Mouse (Mus musculus) hindbrain, embryonic 15.5 days (tissue): Measurements from ENCODE around the gene 3110082I17Rik. TPM values are rescaled to one million over a fixed set of nuclear protein-coding genes. Genes with fewer than 3 reads are reported as not detected.

Experiments used
- ATAC-seq: fragments of 200-750 bp; cut with Nextera tagmentation; 2 replicates; pipeline ENCODE4 v1.8.0; 2017; ENCODE audit warnings: low read depth, moderate number of reproducible peaks, moderate TSS enrichment; ENCODE audit not compliant: low FRiP score
- H3K27ac ChIP-seq: fragments of 300-500 bp; sonication (generic); replicated peaks from 2 replicates; pipeline ENCODE4 v1.5.1; 2015; ENCODE audit warnings: mild to moderate bottlenecking, inconsistent platforms
- H3K27me3 ChIP-seq: fragments of 300-500 bp; sonication (generic); 2 replicates; pipeline ENCODE4 v1.6.1; 2015; ENCODE audit warnings: control low read depth, inconsistent platforms
- H3K36me3 ChIP-seq: fragments of 300-500 bp; sonication (generic); 2 replicates; pipeline ENCODE4 v1.6.1; 2015; ENCODE audit warnings: control low read depth, inconsistent platforms
- H3K4me1 ChIP-seq: fragments of 300-500 bp; sonication (generic); replicated peaks from 2 replicates; pipeline ENCODE4 v1.6.1; 2015; ENCODE audit warnings: control low read depth, inconsistent platforms
- H3K4me2 ChIP-seq: fragments of 300-500 bp; sonication (generic); 2 replicates; pipeline ENCODE4 v1.6.1; 2015; ENCODE audit warnings: moderate library complexity, mild to moderate bottlenecking, inconsistent platforms
- H3K4me3 ChIP-seq: fragments of 300-500 bp; sonication (generic); 2 replicates; pipeline ENCODE4 v1.5.1; 2015; ENCODE audit warnings: mild to moderate bottlenecking, inconsistent platforms
- H3K9ac ChIP-seq: fragments of 300-500 bp; sonication (generic); 2 replicates; pipeline ENCODE4 v1.6.1; 2015; ENCODE audit warnings: inconsistent platforms
- H3K9me3 ChIP-seq: fragments of 300-500 bp; sonication (generic); 2 replicates; pipeline ENCODE4 v1.6.1; 2016; ENCODE audit warnings: control low read depth, inconsistent platforms
- WGBS: fragments of 180-500 bp; shearing (Covaris S2); methylation state at CpG from one replicate; pipeline ENCODE4 v1.1.7; 2015; 5-methylcytosine and 5-hydroxymethylcytosine counted together
- polyA plus RNA-seq: library from polyadenylated mRNA; unstranded; fragments of >200 nt; fragmentation: Nextera tagmentation; extraction: Ambion mirVana; gene quantifications from 2 replicates; pipeline ENCODE4 v1.2.1, GENCODE M21; 2015

3110082I17Rik gene
- polyA plus RNA-seq, 1 experiment from 2014 or later, result 17.9 TPM

GRCm38 (mm10) chr5:139324045-139324491, 136.3 kb downstream of the 3110082I17Rik start:
- H3K27me3 ChIP-seq, result 0 out of 2 replicates have a peak, but pooled peaks cover 3% of the 10 kb centered on the region

DNA sequence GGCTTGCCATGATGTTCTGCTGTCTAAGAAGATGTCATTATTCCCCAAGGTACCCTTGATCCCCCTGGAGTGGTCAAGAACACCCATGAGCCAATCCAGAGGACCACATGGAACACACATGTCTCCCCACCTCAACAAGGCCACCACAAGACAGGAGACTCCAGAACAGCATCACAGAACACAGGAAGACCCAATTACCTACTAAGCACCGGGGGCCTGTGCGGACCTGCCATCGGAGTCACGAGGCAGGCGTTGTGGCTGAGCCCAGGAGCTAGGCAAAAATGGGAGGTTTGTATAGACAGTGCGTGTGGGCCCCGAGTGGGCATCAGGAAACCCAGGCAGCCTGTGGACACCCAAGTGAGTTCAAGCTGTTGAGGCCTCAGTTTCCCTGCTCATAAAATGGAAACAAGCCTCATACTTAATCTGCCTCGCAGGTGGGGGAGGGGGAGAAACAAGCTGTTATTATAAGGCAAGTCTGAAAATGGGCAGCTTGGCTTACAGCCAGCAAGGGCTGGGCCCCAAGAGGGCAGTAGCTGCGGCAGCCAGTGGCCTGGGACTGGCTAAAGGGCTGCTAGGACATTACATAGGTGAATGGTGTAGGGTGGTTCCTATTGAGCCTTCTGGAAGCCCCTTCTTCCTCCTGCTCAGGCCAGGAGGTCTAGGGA, 136.9 kb downstream of the 3110082I17Rik start:
- H3K4me2 ChIP-seq, result peak overlapping the region; percentile 76
- ATAC-seq, result no peak
- H3K4me3 ChIP-seq, result peak overlapping the region; percentile 83
- no peaks in the 10 kb centered on the region for H3K36me3 ChIP-seq
- 0 out of 2 replicates have a peak, but pooled peaks cover 3% of the 10 kb centered on the region for H3K27me3 ChIP-seq
- peak overlapping the region; percentile 92; the same call in 1 of the 2 replicates for H3K9ac ChIP-seq
- H3K4me1 ChIP-seq, result peaks cover 28% of the 10 kb centered on the region
- WGBS, result 81% methylated on average over 9 of the region's 9 CpGs
- H3K27ac ChIP-seq, result no peak overlapping the region
- no peaks in the 10 kb centered on the region for H3K9me3 ChIP-seq

More at GRCm38 (mm10) chr5:139324045-139324491, 136.3 kb downstream of the 3110082I17Rik start:
- Histone ChIP-seq H3K27ac (peak overlapping the region; percentile 81), H3K9ac (peak overlapping the region; percentile 92), H3K9me3 (no peaks in the 10 kb centered on the region), H3K4me1 (peaks cover 28% of the 10 kb centered on the region), H3K4me2 (peak overlapping the region; percentile 76), H3K4me3 (peak overlapping the region; percentile 83), H3K36me3 (no peaks in the 10 kb centered on the region)
- ATAC-seq, result no peak
- 38% methylated on average over 5 of the region's 5 CpGs for WGBS

DNA sequence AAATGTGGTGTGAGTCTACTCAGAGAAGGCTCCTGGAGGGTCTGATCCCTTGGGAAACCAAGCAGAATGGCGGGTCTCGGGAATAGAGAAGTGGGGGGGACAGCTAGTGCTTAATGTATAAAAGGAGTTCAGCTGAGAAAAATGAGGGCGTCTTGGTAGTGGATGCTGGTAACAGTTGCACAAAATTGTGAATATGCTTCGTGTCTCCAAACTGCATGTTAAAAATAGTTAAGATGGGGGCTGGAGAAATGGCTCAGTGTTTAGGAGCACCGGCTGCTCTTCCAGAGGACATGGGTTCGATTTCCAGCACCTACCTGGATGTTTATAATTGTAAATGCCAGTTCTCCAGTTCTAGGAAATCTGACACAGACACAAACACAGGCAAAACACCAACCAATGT, 139.0 kb downstream of the 3110082I17Rik start:
- H3K4me1 ChIP-seq, result peaks cover 28% of the 10 kb centered on the region
- 0 out of 2 replicates have a peak, but pooled peaks cover 3% of the 10 kb centered on the region for H3K27me3 ChIP-seq
- ATAC-seq, result no peak
- 85% methylated on average over 6 of the region's 6 CpGs for WGBS
- no peaks in the 10 kb centered on the region for H3K36me3 ChIP-seq
- H3K27ac ChIP-seq, result no peak overlapping the region
- H3K4me2 ChIP-seq, result no peak overlapping the region
- no peaks in the 10 kb centered on the region for H3K9me3 ChIP-seq
- no peak overlapping the region for H3K4me3 ChIP-seq
- no peak overlapping the region for H3K9ac ChIP-seq

GRCm38 (mm10) chr5:139320424-139320823, 139.9 kb downstream of the 3110082I17Rik start:
- Histone ChIP-seq H3K27me3 (0 out of 2 replicates have a peak, but pooled peaks cover 3% of the 10 kb centered on the region), H3K9ac (no peak overlapping the region), H3K4me3 (no peak overlapping the region), H3K4me2 (no peak overlapping the region), H3K36me3 (no peaks in the 10 kb centered on the region), H3K4me1 (peaks cover 21% of the 10 kb centered on the region), H3K9me3 (no peaks in the 10 kb centered on the region), H3K27ac (no peak overlapping the region)
- WGBS, result 78% methylated on average over 7 of the region's 7 CpGs
- no peak for ATAC-seq

DNA sequence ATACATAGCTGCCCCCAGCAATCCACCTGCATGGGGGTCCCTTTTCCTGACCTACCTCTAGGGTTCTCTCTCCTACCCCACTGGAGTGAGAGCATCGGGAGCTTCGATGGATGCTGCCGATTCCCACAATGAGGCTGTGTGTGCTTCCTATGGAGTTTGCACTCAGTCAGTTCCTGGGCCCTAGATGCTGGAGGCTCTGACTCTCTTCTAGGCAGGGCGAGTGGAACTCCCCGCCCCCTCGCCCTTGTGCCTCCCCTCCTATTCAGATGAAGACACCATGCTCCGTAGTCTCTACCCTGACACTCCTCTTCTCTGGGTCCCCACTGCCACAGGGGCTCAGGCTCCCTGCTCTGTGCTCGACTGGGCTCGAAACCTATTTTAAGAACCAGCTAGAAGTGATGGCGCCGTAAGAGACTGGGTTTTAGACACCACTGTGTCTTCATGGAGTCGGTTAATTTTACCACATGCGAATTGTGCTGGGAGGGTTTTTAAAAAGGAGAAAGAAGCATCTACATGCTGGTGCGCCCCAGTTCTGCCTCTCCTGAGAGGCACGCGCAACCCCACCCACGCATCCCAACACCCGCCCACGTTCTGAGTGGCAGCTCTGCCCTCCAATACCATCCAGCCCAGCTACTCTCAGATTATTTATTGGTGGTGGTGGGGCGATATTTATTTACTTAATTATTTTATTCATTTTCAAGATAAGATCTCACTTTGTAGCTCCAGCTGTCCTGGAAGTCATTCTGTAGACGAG, 142.4 kb downstream of the 3110082I17Rik start:
- WGBS, result 65% methylated on average over 21 of the region's 21 CpGs
- Histone ChIP-seq H3K9me3 (no peaks in the 10 kb centered on the region), H3K36me3 (no peaks in the 10 kb centered on the region), H3K27me3 (no peaks in the 10 kb centered on the region), H3K4me3 (no peak overlapping the region), H3K4me1 (peaks cover under 1% of the 10 kb centered on the region), H3K4me2 (no peak overlapping the region), H3K27ac (no peak overlapping the region), H3K9ac (no peak overlapping the region)
- no peak for ATAC-seq

DNA sequence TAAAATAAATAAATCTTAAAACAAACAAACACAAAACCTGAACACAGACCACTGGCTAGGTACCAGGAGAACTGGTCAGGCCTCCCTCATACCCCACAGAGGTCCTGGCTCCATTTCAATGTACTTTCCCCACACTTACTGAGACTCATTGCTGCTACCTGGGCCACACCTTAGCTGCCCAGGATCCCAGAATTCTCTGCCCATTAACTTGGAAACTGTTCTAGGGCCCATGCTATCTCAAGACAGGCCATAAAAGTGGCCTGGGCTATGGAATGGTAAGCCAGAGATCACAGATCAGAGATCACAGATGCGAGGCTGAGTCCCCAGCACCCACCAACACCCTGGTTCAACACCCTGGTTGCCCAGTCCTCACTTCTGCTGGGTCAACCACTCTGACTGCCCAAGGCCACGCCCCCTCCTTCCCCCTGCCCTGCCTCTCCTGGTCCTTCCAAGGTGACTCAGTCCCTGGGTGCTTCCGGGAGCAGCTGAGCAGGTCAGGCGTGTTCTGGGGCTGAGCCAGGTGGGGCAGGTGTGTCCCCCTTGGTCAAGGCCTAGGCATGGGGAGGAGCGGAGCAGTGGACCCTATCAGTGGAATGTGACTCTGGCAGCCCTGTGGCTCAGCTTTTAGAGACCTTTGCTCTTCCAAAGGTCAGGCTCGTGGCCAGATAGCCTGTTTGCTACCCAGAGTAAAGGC, 143.2 kb downstream of the 3110082I17Rik start:
- Histone ChIP-seq H3K27me3 (no peaks in the 10 kb centered on the region), H3K36me3 (no peaks in the 10 kb centered on the region), H3K4me3 (no peak overlapping the region), H3K9ac (no peak overlapping the region), H3K27ac (no peak overlapping the region), H3K4me2 (no peak overlapping the region), H3K4me1 (no peaks in the 10 kb centered on the region), H3K9me3 (no peaks in the 10 kb centered on the region)
- 81% methylated on average over 6 of the region's 6 CpGs for WGBS
- no peak for ATAC-seq

DNA sequence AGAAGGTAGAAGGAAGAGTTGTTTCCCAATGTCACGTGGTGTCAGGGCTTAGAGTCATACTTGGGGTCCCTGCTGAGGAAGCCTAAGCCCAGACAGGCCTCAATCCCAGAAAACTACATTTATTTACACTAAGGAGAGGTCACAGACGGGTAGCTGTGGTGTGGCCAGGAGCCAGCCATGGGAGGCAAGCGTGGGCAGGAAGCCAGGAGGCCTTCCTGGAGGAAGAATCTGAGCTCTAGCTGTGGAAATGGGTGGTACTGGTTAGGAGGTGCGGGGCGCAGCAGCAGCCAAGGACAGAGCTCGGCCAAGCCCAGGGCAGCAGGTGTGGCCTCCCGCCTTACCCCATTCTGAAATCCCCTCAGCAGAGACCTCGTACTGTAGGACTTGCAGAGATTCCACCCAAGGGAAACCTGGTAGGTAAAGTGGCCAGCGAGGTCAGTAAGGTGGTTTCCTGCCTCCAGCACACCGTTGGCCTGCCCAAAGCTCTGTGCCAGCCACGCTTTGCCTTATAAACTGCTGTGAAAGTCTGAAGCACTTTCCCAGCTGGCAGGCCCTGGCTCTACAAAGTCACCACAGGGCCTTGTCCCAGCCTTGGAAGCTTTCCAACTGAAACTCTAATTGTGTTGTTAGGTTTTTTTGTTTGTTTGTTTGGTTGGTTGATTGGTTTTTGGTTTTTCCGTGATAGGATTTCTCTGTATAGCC, 145.2 kb downstream of the 3110082I17Rik start:
- Histone ChIP-seq H3K4me2 (no peak overlapping the region), H3K27me3 (no peaks in the 10 kb centered on the region), H3K9ac (no peak overlapping the region), H3K27ac (no peak overlapping the region), H3K4me3 (no peak overlapping the region), H3K9me3 (peaks cover 3% of the 10 kb centered on the region; the same call in 1 of the 2 replicates), H3K4me1 (no peaks in the 10 kb centered on the region), H3K36me3 (no peaks in the 10 kb centered on the region)
- WGBS, result 78% methylated on average over 12 of the region's 12 CpGs
- ATAC-seq, result no peak

GRCm38 (mm10) chr5:139313536-139313935, 146.8 kb downstream of the 3110082I17Rik start:
- Histone ChIP-seq H3K4me3 (no peak overlapping the region), H3K4me2 (no peak overlapping the region), H3K9me3 (peaks cover 3% of the 10 kb centered on the region; the same call in 1 of the 2 replicates), H3K27me3 (no peaks in the 10 kb centered on the region), H3K4me1 (no peaks in the 10 kb centered on the region), H3K36me3 (no peaks in the 10 kb centered on the region), H3K27ac (no peak overlapping the region), H3K9ac (no peak overlapping the region)
- 78% methylated on average over 9 of the region's 9 CpGs for WGBS
- no peak for ATAC-seq

DNA sequence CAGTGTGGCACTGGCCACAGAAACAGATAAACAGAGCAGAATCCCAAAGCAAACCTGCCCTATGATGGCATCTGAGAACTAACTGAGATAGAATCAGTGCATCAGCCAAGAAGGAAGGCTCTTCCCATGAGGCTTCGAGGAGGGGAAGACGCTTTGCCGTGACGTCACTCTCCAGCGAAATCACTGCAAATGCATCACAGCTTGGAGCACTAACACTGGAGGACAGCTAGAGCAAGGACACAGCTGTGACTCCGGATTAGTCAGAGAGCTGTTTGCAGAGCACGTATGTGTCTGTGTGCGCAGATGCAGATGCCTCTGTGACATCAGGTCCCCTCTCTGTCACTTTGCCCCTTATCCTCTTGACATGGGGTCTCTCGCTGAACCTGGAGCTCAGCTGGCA, 148.5 kb downstream of the 3110082I17Rik start:
- H3K36me3 ChIP-seq, result no peaks in the 10 kb centered on the region
- no peaks in the 10 kb centered on the region for H3K4me1 ChIP-seq
- no peaks in the 10 kb centered on the region for H3K27me3 ChIP-seq
- no peak overlapping the region for H3K27ac ChIP-seq
- H3K4me3 ChIP-seq, result no peak overlapping the region
- ATAC-seq, result no peak
- H3K9ac ChIP-seq, result no peak overlapping the region
- WGBS, result 87% methylated on average over 9 of the region's 9 CpGs
- peaks cover 3% of the 10 kb centered on the region; the same call in 1 of the 2 replicates for H3K9me3 ChIP-seq
- H3K4me2 ChIP-seq, result no peak overlapping the region

DNA sequence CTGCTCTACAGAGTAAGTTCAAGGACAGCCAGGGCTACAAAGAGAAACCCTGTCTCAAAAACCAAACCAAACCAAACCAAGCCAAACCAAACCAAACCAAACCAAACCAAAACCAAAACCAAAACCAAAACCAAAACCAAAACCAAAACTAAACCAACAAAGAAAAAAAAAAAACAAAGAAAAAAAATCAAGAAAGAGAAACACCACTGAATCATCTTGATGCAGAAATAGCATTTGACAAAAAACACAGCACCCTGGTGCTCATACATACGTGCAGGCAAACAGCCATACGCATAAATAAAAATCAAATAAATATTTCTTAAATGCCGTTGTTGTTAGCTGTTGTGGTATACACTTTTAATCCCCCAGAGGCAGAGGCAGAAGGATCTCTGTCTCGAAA, 149.8 kb downstream of the 3110082I17Rik start:
- Histone ChIP-seq H3K4me3 (no peak overlapping the region), H3K27me3 (no peaks in the 10 kb centered on the region), H3K9me3 (peaks cover 3% of the 10 kb centered on the region; the same call in 1 of the 2 replicates), H3K27ac (no peak overlapping the region), H3K36me3 (no peaks in the 10 kb centered on the region), H3K9ac (no peak overlapping the region), H3K4me1 (no peaks in the 10 kb centered on the region), H3K4me2 (no peak overlapping the region)
- WGBS, result 95% methylated on average over 4 of the region's 4 CpGs
- no peak for ATAC-seq

GRCm38 (mm10) chr5:139309946-139310345, 150.4 kb downstream of the 3110082I17Rik start:
- Histone ChIP-seq H3K4me1 (no peaks in the 10 kb centered on the region), H3K4me2 (no peak overlapping the region), H3K27me3 (no peaks in the 10 kb centered on the region), H3K27ac (no peak overlapping the region), H3K36me3 (no peaks in the 10 kb centered on the region), H3K9ac (no peak overlapping the region), H3K9me3 (peaks cover 3% of the 10 kb centered on the region; the same call in 1 of the 2 replicates), H3K4me3 (no peak overlapping the region)
- WGBS, result 82% methylated on average over 3 of the region's 3 CpGs
- ATAC-seq, result no peak
